Mouse (Mus musculus) heart, postnatal 36 days (tissue): ENCODE results near the gene Pdzk1. TPM values are rescaled to one million over a fixed set of nuclear protein-coding genes. Genes with fewer than 3 reads are reported as not detected.

Experiments
- DNase-seq, 2 experiments: peaks; one replicate each; pipeline ENCODE4 v3.0.0; 2021 to 2022
- intact Hi-C: fragments of 180-260 bp; cut with DNase I; formaldehyde crosslinking; loops from one replicate; pipeline ENCODE4 v1.15.1; 2025
- total RNA-seq, 2 experiments: library from RNA; stranded (reverse); gene quantifications; 2 replicates each; pipeline ENCODE4 v1.2.3; 2021

Pdzk1 gene
- not detected for total RNA-seq

DNA sequence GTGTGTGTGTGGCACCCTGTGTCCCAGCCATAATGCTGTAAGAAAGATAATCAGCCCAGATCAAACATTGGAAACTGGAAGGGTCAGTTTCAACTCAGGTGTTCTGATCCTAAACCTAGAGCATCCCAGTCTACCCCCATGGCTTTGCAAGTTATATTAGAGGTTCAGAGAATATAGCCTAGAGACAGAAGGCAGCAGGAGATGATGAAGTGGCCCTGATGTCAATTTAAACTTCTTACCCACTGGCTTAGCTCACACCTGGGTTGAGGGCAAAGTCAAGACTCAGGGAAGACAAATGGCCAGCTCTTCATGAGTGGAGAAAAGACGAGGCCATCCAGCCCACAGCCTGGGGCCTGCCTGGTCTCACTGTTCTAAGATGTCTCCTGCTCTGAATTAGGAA is at the start of gene Pdzk1, which contains the start of gene Cd160:
TSS of gene Pdzk1 (plus strand) at position 301 of the 400 bp plus-strand sequence.
TSS of gene Cd160 (minus strand) at position 368 of the 400 bp plus-strand sequence.
- no peak for DNase-seq
- intact Hi-C loops, result no loop called here

DNA sequence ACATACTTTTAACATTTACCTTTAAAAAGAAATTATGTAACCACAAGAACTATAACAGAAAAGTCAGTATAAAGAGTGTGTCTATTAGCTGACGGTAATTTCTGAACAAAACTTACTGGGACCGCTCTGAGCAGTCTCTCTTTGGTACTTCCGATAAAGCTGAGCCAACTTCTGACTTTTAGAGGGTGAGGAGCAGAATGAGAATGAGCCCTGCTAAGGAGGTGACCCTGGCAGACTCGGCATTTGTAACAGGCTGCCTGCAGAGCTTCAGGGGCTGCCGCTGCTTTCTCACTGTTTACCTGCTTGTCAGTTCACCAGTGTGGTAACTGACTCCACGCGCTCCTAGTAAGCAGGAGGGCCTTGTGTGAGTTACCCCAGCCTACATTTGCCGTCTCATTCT is 46.8 kb upstream of the Pdzk1 start:
- intact Hi-C loops, result no loop called here
- no peak for DNase-seq

DNA sequence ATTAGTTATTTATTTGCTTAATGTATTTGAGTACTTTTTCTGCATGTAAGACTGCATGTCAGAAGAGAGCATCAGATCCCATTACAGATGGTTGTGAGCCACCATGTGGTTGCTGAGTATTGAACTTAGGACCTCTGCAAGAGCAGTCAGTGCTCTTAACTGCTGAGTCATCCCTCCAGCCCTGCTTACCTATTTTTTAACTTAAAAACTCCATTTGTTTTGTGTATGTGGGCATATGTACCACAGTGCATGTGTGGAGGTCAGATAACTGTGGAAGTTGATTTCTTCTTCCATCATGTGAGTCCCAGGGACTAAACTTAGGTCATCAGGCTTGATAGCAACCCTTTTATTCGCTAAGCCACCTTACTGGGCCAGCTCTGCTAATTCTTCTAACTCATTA is 41.3 kb upstream of the Pdzk1 start:
- no peak for DNase-seq
- intact Hi-C loops, result no loop called here

DNA sequence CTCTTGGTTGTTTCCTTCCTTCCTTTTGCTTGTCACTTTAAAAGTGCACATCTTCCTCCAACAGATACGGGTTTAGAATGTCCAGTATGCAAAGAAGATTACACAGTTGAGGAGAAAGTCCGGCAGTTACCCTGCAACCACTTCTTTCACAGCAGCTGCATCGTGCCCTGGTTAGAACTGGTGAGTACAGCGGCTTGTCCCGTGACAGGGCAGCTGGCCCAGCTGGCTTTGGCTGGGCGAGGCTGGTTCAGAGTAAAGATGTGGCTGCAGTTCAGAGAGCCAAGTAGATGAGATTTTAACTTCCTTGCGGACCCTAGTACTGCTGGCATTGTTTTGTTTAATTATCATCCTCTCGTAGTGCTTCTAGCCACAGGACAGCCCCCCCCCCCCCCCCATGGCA is 40.6 kb upstream of the Pdzk1 start:
- peak in 1 of 2 experiments; percentile 11 for DNase-seq

DNA sequence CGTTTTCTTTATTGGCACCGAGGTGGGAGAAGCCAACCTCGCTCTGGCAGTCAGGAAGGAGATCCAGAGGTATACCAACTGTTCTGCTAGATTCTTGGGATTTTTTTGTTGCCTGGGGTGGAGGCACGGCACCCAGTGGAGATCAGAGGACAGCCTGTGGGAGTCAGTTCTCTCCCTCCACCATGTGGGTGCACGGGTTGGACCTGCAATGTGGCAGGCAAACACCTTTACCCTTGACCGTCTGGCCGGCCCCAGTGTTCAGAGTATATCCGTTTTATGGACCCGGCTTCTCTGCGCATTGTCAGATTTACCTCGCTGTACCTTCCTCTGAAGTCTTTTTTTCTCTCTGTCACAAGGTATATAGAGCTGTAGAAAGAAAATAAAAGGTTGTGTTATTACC is 28.8 kb upstream of the Pdzk1 start:
- no peak for DNase-seq
- intact Hi-C loops, result no loop called here

More for the DNA sequence above, 40.6 kb upstream of the Pdzk1 start:
- intact Hi-C loops, result no loop called here

DNA sequence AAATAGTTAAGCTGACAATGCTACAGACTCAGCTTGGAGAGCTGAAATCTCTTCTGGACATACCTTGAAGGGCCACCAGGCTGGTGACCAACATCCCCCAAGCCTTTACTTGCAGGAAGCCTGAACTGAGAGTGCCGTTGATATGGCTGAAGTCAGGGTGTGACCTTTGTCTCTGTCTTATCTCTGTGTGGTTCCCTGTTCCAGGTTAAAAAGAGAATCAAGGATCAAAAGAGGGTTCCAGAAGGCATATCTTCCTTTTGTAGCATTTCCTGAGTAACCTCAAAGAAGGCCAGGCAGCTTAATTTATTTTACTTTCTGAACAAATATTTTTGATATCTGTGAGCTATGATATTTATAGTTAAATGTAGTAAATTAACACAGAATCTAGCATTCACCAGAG is 26.9 kb upstream of the Pdzk1 start:
- no peak for DNase-seq
- intact Hi-C loops, result no loop called here

DNA sequence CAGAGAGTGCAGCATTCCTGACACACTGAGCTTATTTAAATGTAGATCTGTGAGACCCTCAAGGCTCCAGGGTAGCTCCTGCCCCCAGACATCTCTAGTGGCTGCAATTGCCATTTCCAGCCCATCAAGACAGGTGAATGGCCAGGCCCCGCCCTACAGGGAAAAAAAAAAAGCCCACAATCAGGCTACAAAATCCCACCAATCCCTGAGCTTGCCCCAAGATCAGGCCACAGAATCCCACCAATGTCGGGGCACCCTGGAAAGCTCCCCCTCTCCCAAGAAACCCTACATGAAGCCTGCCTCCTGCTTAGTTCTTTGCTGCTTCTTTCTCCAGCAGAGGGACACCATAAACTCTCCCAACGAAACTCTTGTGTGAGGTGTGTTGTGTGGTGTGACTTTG is 20.9 kb upstream of the Pdzk1 start:
- intact Hi-C loops, result no loop called here
- DNase-seq, result no peak

DNA sequence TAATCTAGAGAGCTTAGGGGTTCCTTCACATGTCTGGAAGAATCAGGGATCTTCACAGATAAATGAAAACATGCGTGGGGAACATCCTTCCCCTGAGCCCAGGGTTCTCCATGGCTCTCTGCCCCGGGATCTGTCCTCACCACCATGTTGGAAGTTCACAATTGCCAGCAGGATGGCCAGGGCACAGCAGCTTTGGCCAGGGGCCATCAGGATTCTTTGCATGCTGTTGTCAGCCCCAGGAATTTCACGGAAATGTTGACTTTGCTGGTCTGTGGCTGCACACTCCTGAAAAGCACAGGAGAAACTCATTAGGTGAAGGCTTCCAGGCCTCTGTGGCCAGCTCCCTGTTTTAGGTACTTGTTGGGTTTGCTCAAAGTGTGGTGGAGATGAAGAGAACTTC is 20.4 kb upstream of the Pdzk1 start:
- intact Hi-C loops, result no loop called here
- no peak for DNase-seq

DNA sequence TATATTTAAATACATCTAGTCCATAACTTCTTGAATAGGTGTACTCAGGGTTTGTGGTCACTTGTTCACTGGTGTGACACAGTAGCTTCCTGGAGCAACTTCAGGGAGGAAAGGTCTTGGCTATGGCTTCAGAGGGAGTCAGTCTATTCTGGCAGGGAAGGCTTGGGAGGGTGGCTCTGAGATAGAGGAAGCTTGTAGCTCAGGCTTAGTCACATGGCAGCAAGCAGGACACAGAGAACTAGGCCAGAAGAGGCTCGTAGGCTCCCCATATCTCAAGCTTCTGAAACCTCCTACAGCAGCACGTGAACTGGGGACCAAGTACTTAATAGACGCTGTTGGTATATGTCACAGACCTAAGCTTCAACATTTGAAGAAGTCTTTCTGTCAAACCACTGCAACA is 17.9 kb upstream of the Pdzk1 start:
- intact Hi-C loops, result loop anchor here (5.0 kb wide), 1 partner anchor 84 kb away; the partner anchor contains the start of genes Polr3c and Rnf115
- DNase-seq, result no peak

DNA sequence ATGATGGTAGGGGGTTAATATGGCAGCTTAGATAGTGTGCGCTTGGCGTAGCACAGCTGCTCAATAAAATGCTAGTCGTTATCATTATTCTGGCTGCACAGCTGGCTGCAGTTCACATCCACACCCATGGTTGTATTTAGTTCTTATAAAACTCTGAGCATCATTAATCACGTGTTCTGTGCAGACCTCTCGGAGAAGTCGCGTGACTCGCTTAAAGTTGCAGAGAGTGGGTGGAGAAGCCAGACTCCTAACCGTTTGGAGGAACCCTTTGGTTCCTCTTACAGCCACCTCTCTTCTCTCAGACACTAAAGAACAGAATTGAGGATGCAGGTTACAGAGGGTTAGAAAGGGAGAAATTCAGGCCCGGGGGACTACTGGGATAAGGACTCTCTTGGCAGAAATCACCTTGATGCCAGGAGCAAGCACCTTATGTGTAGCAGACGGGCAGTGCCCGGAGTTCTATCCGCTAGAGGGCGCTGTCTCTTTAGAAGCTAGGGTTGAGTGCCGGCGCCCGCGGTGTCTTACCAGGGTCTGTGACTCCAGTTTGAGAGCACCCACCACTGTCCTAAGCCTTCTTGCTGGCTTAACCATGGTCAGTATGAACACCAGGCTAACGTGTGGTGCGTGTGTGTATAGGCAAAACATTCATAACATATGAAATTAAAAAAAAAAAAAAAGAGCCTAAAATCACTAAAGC is 16.5 kb upstream of the Pdzk1 start:
- intact Hi-C loops, result loop anchor here (5.0 kb wide), 1 partner anchor 85 kb away; the partner anchor contains the start of genes Polr3c and Rnf115
- DNase-seq, result peak; percentile 79 to 84

DNA sequence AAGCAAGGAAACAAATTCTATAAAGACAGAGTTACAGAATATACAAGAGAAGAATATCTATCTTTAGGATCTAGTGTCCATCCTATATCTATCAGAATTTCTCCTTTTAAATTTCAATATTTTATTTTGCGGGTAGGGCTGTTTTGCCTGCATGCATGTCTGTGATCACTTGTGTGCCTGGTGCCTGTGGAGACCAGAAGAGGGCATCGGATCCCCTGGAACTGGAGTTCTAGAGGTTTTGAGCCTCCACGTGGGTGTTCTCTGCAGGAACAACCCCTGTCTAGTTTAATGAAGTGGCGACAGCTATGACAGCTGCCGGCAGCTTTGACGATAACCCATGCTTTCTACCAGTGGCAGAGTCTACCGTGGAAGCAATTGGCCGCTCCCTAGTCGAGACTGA is 16.0 kb upstream of the Pdzk1 start:
- intact Hi-C loops, result loop anchor here (5.0 kb wide), 1 partner anchor 86 kb away; the partner anchor contains the start of genes Polr3c and Rnf115
- peak; percentile 17 to 26 for DNase-seq

DNA sequence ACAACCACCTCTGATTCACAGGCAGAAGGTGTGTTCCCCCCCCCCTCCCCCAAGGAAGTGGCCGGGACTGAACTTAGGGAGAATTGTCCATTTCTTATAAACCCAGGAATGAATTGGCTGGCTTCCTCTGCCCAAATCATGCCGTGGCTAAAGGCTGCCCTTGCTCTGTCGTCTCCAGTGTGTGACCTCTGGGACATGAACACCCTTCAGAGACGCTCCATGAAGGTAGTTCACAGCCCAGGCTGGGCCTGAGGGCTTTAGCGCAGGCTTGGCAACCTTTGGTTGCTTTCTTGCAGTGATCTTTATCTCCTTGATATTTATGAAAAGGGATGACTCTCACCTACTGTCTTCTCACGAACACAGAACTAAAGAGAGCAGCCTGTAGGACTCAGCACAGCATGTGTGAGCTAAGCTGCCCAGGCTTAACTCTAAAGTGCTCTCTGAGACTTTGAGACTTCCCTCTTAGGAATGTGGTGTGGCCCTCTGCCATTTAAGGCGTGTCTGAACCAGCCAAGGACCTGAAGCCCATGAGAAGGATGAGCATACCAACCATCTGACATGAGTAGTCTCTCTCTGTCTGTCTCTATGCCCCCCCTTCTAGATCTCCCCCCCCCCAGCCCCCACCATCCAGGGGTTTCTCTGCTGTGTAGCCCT is 15.4 kb upstream of the Pdzk1 start:
- no peak for DNase-seq
- intact Hi-C loops, result loop anchor here (5.0 kb wide), 1 partner anchor 86 kb away; the partner anchor contains the start of genes Polr3c and Rnf115

DNA sequence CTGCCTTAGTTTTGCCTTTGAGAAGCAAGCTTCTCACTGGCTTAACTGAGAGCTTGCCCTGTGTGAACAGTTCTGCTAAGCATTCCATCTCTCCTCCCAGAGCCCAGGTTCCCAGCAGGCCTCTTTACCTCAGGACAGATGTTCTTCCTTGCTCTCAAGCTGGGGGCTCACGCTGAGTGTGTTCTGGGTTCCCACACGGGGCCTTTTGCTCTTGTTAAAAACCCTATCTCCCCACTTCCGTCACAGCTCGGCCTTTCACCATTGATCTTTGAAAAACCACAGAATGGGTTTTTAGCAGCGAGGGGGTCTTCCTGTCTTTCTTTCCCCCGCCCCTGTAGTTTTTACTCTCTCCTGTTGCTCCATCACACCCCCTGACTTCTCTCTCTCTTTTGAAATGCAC is 14.7 kb upstream of the Pdzk1 start:
- DNase-seq, result no peak

DNA sequence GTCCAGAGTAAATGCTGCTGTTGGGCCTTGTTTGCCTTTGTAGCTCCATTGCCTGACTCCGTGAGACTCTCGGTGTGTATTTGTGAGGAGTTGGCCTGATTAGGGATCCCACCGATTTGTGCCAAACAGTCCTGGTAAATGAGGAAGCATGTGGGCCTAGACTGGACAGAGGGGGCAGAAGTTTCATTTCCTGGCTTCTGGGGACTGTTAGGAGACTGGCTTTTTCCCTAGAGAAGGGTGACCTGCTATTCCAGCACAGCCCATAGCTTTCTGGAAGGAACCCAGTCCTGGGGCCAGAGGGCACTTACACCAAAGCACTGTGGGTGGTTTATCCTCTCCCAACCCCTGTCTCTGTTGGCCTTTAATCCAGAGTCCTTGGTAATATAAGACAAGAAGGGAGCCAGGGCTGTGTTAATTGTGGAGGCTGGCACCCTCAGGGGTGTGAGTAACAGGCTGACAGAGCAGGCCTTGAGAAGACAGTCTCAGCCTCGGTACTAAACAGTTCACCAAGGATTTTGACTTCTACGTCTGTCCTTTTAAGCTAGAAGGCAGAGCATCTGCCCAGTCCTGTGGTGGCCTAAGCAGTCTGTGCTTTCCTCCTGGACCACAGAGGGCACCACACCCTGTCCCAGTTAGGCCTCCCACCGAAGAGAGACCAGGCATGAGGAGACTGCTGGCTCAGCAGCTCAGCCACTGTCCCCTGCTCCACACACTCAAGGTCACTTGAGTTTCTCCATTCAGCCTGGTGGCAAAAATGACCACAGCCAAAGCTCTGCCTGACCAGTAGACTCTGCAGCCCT is 8.8 kb upstream of the Pdzk1 start:
- DNase-seq, result no peak
- intact Hi-C loops, result no loop called here

More for the DNA sequence above, 14.7 kb upstream of the Pdzk1 start:
- intact Hi-C loops, result loop anchor here (5.0 kb wide), 1 partner anchor 87 kb away; the partner anchor contains the start of genes Polr3c and Rnf115

DNA sequence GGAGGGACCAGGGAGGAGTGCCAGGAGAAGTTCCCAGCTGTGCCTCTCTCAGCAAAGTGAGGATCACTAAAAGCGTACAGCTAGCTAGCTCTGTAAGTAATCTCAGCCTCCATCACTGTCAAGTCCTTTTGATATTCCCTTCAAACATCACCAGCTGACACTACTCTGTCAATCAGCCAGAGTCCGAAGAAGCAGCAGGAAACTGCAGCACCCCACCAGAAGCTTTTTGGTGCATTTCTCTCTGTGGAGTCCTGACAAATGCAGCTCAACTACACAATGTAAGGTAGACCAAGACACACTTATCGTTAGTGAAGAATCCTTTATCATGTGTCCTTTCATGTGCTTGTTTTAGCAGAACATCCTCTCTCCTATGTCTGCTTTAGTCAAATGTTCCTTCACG is 7.5 kb upstream of the Pdzk1 start:
- intact Hi-C loops, result no loop called here

DNA sequence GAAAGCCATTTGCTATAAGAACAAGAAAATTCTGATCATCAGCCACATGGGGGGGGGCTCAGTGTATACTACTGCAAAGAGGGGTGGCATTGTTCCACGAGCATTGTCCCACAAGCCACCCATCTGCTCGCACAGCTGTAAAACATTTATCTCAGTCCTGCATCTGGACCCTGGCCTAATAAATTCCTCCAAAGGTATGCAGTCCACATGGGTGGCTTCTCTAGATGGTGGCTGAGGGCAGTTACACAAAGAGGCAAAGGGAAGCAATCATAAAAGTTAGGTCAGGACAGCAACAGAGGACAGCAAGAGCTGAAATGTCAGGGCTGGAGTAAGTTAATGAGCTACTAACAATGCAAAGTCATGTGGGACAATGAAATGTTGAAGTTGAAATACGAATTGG is 5.4 kb upstream of the Pdzk1 start:
- DNase-seq, result no peak
- intact Hi-C loops, result no loop called here

More for the DNA sequence above, 7.5 kb upstream of the Pdzk1 start:
- DNase-seq, result no peak

DNA sequence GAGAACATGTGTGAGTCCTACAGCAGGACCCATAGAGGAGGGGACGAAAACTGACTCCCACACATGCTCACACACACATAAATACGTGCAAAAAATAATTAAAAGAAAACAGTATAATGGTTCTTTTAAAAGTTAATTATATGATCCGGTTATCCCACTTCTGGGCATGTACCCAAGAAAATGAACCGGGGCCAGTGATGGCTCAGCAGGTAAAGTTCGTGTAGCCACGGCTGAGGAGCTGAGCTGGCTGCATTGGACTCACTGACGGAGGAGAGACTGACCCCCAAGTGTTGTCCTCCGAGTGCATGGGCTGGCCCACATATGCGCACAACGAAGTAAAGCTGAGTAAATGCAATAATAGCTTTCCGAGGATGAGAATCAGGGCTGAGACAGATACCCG is 4.5 kb upstream of the Pdzk1 start:
- DNase-seq, result no peak
- intact Hi-C loops, result no loop called here

DNA sequence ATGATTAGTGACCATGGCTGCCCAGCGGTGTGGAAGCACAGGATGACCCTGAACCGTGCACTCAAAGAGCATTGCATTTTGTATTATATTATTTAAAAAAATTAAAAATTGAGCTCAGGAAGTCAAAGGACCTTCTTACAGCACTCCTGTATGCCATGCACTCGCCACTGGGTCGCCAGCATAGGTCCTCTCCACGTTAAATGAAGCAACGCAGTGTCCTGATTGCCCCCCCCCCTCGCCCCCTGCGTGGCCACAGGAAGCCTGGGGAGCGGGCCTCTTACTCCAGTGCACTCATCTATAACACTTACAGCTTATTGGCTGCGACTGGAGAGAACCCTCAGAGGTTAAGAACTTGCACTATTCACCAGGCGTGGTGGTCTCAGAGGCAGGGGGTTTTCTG is 3.8 kb upstream of the Pdzk1 start:
- DNase-seq, result no peak

DNA sequence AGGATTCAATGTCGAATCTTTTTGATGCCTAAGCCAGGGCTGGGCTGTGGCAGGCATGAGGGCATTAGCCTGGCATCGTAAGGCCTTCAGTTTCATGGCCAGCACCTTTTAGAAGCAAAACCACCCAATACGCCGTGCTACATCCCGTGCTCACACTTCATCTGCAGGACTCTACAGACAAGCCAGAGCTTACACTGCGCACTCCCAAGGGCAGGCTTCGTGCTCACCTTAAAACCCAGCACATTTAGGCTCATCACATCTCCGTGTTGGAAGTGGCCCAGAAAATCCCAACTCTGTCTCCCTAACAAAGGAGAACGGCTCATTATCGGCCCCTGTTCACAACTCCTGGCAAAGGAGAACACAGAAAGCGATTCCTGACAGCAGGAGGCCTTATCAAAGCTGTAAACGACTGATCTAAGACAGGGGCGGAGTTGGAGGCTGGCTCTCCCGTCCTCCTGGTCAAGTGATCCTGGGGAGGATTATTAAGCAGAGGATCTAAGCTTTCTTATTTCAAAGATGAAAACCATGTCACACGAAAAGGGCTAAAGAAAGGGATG is 698 bp upstream of the Pdzk1 start:
- intact Hi-C loops, result no loop called here
- no peak for DNase-seq

More for the DNA sequence above, 3.8 kb upstream of the Pdzk1 start:
- intact Hi-C loops, result no loop called here

DNA sequence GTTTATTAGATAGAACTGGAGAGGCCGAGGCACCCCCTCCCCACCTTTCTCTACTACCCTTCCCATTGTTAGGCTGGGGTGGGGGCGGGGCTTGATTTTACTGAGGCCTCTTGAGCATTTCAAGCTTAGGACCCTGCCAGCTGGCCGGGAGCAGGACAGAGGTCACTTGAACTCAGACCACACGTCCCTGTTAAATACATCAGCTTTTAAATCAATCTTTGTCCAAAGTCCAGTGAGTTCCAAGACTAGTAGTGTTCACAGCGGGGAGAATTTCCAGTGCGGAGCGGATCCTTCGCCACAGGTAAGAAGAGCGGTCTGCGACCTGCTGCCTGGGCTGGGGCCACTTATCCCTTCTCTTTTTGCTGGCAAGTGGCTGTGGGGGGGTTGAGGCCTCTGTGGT is 772 bp downstream of the Pdzk1 start:
- DNase-seq, result no peak
- intact Hi-C loops, result no loop called here

DNA sequence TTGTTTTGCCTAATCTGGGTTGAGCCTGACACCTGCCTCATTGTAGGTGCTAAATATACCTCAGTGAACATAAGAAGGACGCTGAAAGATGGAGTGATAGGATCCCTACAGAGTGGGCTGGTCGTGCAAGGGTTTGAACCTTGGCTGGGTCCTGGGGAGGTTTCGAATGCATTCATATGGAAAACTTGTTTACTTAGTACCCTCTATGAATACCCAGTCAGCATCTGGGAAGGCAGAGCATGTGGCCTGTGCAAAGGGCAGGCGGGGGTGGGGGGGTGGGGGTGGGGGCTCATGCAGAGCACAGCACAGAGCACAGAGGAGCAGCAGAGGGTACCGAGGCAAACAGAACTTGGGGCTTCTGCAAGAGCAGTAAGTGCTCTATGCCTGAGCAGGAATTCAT is 3.8 kb downstream of the Pdzk1 start:
- DNase-seq, result no peak
- intact Hi-C loops, result no loop called here
